Mouse (Mus musculus): Measurements from ENCODE around the gene Park7. TPM values are rescaled to one million over a fixed set of nuclear protein-coding genes. Genes with fewer than 3 reads are reported as not detected.

Park7 gene
- 227 and 228 TPM in 2 replicates for polyA plus RNA-seq (2015; fragmentation: Nextera tagmentation; extraction: Ambion mirVana)

DNA sequence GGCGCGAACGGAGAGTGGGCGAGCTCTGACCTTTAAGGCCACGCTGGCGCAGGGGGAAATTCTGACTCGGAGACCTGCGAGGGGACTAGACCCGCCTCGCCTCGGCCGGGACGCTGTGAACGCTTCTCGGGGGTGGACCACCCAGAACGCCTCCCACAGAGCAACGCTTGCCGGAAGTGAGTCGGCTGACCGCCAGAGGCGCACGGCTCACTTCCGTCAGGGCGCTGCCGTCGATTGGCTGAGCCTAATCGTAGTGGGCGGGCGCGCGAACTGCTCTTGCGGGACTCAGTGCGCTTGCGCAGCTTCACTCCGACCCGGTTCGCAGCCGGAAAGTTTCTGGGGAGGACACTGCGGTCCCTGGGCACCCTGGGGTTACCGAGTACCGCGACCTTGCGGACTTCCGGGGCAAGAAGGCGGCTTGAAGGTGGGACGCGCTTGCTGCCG lies at the start of gene Park7, which contains the start of gene Tnfrsf9:
Park7 (minus strand) TSS at position 148 of the 444 bp plus-strand sequence.
Tnfrsf9 (plus strand) TSS at position 273 of the 444 bp plus-strand sequence.
- no peaks in the 10 kb centered on the region for H3K27me3 ChIP-seq (ENCODE audit: insufficient read depth, low read length)
- 2% methylated on average over 48 of the region's 48 CpGs for WGBS (ENCODE audit: insufficient replicate concordance)
- H3K9ac ChIP-seq (replicated peaks): peak within 1 kb of the TSS; percentile 86
- no peaks in the 10 kb centered on the region for H3K9me3 ChIP-seq (ENCODE audit: low read length)
- peak within 1 kb of the TSS; percentile 81 for H3K4me3 ChIP-seq (ENCODE audit: low read depth, low read length)
- no peaks in the 10 kb centered on the region for H3K36me3 ChIP-seq (replicated peaks; ENCODE audit: insufficient read depth, low read length)
- DNase-seq (peak; percentile 97), ATAC-seq (peak; percentile 81)
- TF ChIP-seq EP300 (IDR thresholded peaks at IDR 0.05; ENCODE audit: low read depth) (no peak), CTCF (IDR thresholded peaks at IDR 0.05; ENCODE audit: low read depth) (peak; percentile 92)
- H3K4me1 ChIP-seq (ENCODE audit: insufficient read depth): peaks cover 30% of the 10 kb centered on the region
- peak within 1 kb of the TSS; percentile 80 for H3K4me2 ChIP-seq (ENCODE audit: low read depth, low read length)
- H3K27ac ChIP-seq (ENCODE audit: low read depth): peak within 1 kb of the TSS; percentile 97

DNA sequence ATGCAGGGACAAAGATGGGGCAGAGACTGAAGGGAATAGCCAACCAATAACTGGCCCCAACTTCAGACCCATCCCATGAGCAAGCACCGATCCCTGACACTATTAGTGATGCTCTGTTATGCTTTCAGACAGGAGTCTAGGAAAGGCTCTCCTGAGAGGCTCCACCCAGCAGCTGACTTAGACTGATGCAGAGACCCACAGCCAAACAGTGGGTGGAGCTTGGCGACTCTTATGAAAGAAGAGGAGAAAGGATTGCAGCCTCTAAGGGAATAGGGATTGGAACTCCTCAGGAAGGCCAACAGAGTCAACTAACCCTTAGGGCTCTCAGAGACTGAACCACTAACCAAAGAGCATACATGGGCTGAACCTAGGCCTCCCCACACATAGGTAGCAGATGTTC lies 49.5 kb upstream of the Park7 start:
- Histone ChIP-seq H3K9ac (replicated peaks) (no peak overlapping the region), H3K4me3 (ENCODE audit: low read depth, low read length) (no peak overlapping the region), H3K4me1 (ENCODE audit: insufficient read depth) (0 out of 2 replicates have a peak, but pooled peaks cover 4% of the 10 kb centered on the region), H3K27me3 (ENCODE audit: insufficient read depth, low read length) (no peaks in the 10 kb centered on the region), H3K9me3 (ENCODE audit: low read length) (no peaks in the 10 kb centered on the region), H3K36me3 (replicated peaks; ENCODE audit: insufficient read depth, low read length) (no peaks in the 10 kb centered on the region), H3K27ac (ENCODE audit: low read depth) (no peak overlapping the region), H3K4me2 (ENCODE audit: low read depth, low read length) (no peak overlapping the region)
- TF ChIP-seq CTCF (IDR thresholded peaks at IDR 0.05; ENCODE audit: low read depth) (no peak), EP300 (IDR thresholded peaks at IDR 0.05; ENCODE audit: low read depth) (no peak)
- ATAC-seq (no peak), DNase-seq (no peak)
- 61% methylated on average over 2 of the region's 2 CpGs for WGBS (ENCODE audit: insufficient replicate concordance)

GRCm38 (mm10) chr4:150962231-150962630 lies 48.0 kb upstream of the Park7 start:
- TF ChIP-seq CTCF (IDR thresholded peaks at IDR 0.05; ENCODE audit: low read depth): no peak
- no peak for TF ChIP-seq EP300 (IDR thresholded peaks at IDR 0.05; ENCODE audit: low read depth)
- ATAC-seq (no peak), DNase-seq (no peak)

GRCm38 (mm10) chr4:150958536-150958935 lies 44.3 kb upstream of the Park7 start:
- no peak overlapping the region for H3K4me3 ChIP-seq (ENCODE audit: low read depth, low read length)
- no peaks in the 10 kb centered on the region for H3K4me1 ChIP-seq (ENCODE audit: insufficient read depth)
- no peak overlapping the region for H3K4me2 ChIP-seq (ENCODE audit: low read depth, low read length)
- no peaks in the 10 kb centered on the region for H3K9me3 ChIP-seq (ENCODE audit: low read length)
- WGBS (ENCODE audit: insufficient replicate concordance): 61% methylated on average over 7 of the region's 7 CpGs
- H3K27ac ChIP-seq (ENCODE audit: low read depth): no peak overlapping the region
- DNase-seq (no peak), ATAC-seq (no peak)
- no peak overlapping the region for H3K9ac ChIP-seq (replicated peaks)
- H3K36me3 ChIP-seq (replicated peaks; ENCODE audit: insufficient read depth, low read length): no peaks in the 10 kb centered on the region
- TF ChIP-seq CTCF (IDR thresholded peaks at IDR 0.05; ENCODE audit: low read depth) (no peak), EP300 (IDR thresholded peaks at IDR 0.05; ENCODE audit: low read depth) (no peak)
- H3K27me3 ChIP-seq (ENCODE audit: insufficient read depth, low read length): no peaks in the 10 kb centered on the region

More at GRCm38 (mm10) chr4:150962231-150962630, 48.0 kb upstream of the Park7 start:
- 0 out of 2 replicates have a peak, but pooled peaks cover 4% of the 10 kb centered on the region for H3K4me1 ChIP-seq (ENCODE audit: insufficient read depth)
- H3K9ac ChIP-seq (replicated peaks): no peak overlapping the region
- no peaks in the 10 kb centered on the region for H3K9me3 ChIP-seq (ENCODE audit: low read length)
- no peaks in the 10 kb centered on the region for H3K27me3 ChIP-seq (ENCODE audit: insufficient read depth, low read length)
- no peak overlapping the region for H3K4me2 ChIP-seq (ENCODE audit: low read depth, low read length)
- 49% methylated on average over 6 of the region's 6 CpGs for WGBS (ENCODE audit: insufficient replicate concordance)
- H3K4me3 ChIP-seq (ENCODE audit: low read depth, low read length): no peak overlapping the region
- no peaks in the 10 kb centered on the region for H3K36me3 ChIP-seq (replicated peaks; ENCODE audit: insufficient read depth, low read length)
- no peak overlapping the region for H3K27ac ChIP-seq (ENCODE audit: low read depth)

GRCm38 (mm10) chr4:150957106-150957458 lies 42.8 kb upstream of the Park7 start:
- ATAC-seq: no peak

DNA sequence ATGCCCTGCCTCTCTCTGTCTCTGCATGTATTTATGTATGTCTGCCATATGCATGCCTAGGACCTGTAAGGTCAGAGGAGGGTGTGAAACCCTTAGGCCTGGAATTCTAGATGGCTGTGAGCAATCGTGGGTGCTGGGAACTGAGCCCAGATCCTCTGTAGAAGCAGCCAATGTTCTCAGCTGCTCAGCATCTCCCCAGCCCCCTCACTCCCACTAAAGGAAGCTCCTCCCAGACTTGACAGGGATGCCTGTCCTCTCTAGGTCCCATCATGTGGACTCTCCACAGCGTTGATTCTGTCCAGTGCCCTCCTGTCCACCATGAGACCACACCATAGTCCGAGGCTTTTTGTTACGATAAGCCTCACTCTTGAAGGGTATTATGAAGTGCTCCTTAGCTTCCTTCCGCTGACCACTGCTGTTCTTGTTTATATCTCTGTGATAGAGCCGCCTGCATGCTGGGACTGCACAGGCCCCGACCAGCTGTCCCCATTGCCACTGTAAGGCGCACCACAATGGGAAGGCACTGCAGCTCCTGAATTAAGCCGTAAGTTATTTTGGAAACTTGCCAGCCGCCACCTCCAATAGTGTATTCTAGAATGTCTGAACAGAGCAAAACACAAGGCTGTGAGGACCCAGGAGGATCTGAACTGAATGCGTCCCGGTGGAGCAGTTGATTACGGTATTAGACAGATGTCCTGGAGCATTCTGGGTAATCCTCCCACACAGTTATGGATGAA lies 42.3 kb upstream of the Park7 start:
- H3K9ac ChIP-seq (replicated peaks): no peak overlapping the region
- no peak for TF ChIP-seq CTCF (IDR thresholded peaks at IDR 0.05; ENCODE audit: low read depth)
- no peak for TF ChIP-seq EP300 (IDR thresholded peaks at IDR 0.05; ENCODE audit: low read depth)
- ATAC-seq (no peak), DNase-seq (no peak)
- H3K4me2 ChIP-seq (ENCODE audit: low read depth, low read length): no peak overlapping the region
- no peak overlapping the region for H3K4me3 ChIP-seq (ENCODE audit: low read depth, low read length)
- no peaks in the 10 kb centered on the region for H3K9me3 ChIP-seq (ENCODE audit: low read length)
- H3K4me1 ChIP-seq (ENCODE audit: insufficient read depth): no peaks in the 10 kb centered on the region
- no peak overlapping the region for H3K27ac ChIP-seq (ENCODE audit: low read depth)
- no peaks in the 10 kb centered on the region for H3K36me3 ChIP-seq (replicated peaks; ENCODE audit: insufficient read depth, low read length)
- no peaks in the 10 kb centered on the region for H3K27me3 ChIP-seq (ENCODE audit: insufficient read depth, low read length)
- WGBS (ENCODE audit: insufficient replicate concordance): 77% methylated on average over 13 of the region's 13 CpGs

More at GRCm38 (mm10) chr4:150957106-150957458, 42.8 kb upstream of the Park7 start:
- Histone ChIP-seq H3K4me1 (ENCODE audit: insufficient read depth) (no peaks in the 10 kb centered on the region), H3K9ac (replicated peaks) (no peak overlapping the region), H3K4me2 (ENCODE audit: low read depth, low read length) (no peak overlapping the region), H3K27ac (ENCODE audit: low read depth) (no peak overlapping the region), H3K36me3 (replicated peaks; ENCODE audit: insufficient read depth, low read length) (no peaks in the 10 kb centered on the region), H3K4me3 (ENCODE audit: low read depth, low read length) (no peak overlapping the region), H3K27me3 (ENCODE audit: insufficient read depth, low read length) (no peaks in the 10 kb centered on the region), H3K9me3 (ENCODE audit: low read length) (no peaks in the 10 kb centered on the region)
- no peak for TF ChIP-seq EP300 (IDR thresholded peaks at IDR 0.05; ENCODE audit: low read depth)
- no peak for TF ChIP-seq CTCF (IDR thresholded peaks at IDR 0.05; ENCODE audit: low read depth)
- no peak for DNase-seq
- 54% methylated on average over 1 of the region's 1 CpGs for WGBS (ENCODE audit: insufficient replicate concordance)
